Mouse (Mus musculus) liver, embryonic 15.5 days (tissue): ENCODE measurements around the gene Rapgef2. TPM values are rescaled to one million over a fixed set of nuclear protein-coding genes. Genes with fewer than 3 reads are reported as not detected.

Experiments
- ATAC-seq: fragments of 200-750 bp; cut with Nextera tagmentation; 2 replicates; pipeline ENCODE4 v1.8.0; 2017; ENCODE audit warnings: moderate number of reproducible peaks, mild to moderate bottlenecking, moderate library complexity; ENCODE audit not compliant: insufficient read depth
- H3K27ac ChIP-seq: fragments of 300-500 bp; sonication (generic); replicated peaks from 2 replicates; pipeline ENCODE4 v1.5.1; 2015; ENCODE audit warnings: mild to moderate bottlenecking, inconsistent platforms
- H3K27me3 ChIP-seq: fragments of 300-500 bp; sonication (generic); 2 replicates; pipeline ENCODE4 v1.6.1; 2015; ENCODE audit warnings: mild to moderate bottlenecking, inconsistent platforms
- H3K36me3 ChIP-seq: fragments of 300-500 bp; sonication (generic); replicated peaks from 2 replicates; pipeline ENCODE4 v1.6.1; 2015; ENCODE audit warnings: moderate library complexity, mild to moderate bottlenecking, inconsistent platforms
- H3K4me1 ChIP-seq: fragments of 300-500 bp; sonication (generic); replicated peaks from 2 replicates; pipeline ENCODE4 v1.6.1; 2015; ENCODE audit warnings: inconsistent platforms
- H3K4me2 ChIP-seq: fragments of 300-500 bp; sonication (generic); 2 replicates; pipeline ENCODE4 v1.6.1; 2015; ENCODE audit warnings: moderate library complexity, mild to moderate bottlenecking, inconsistent platforms
- H3K4me3 ChIP-seq: fragments of 300-500 bp; sonication (generic); replicated peaks from 2 replicates; pipeline ENCODE4 v1.5.1; 2015; ENCODE audit warnings: mild to moderate bottlenecking, inconsistent platforms
- H3K9ac ChIP-seq: fragments of 300-500 bp; sonication (generic); 2 replicates; pipeline ENCODE4 v1.6.1; 2015; ENCODE audit warnings: moderate library complexity, mild to moderate bottlenecking, inconsistent platforms
- H3K9me3 ChIP-seq: fragments of 300-500 bp; sonication (generic); replicated peaks from 2 replicates; pipeline ENCODE4 v1.6.1; 2016; ENCODE audit warnings: inconsistent platforms
- WGBS: fragments of 180-500 bp; shearing (Covaris S2); methylation state at CpG from one replicate; pipeline ENCODE4 v1.1.7; 2015; ENCODE audit warnings: mixed read lengths; ENCODE audit not compliant: insufficient replicate concordance; 5-methylcytosine and 5-hydroxymethylcytosine counted together
- polyA plus RNA-seq: library from polyadenylated mRNA; unstranded; fragments of >200 nt; fragmentation: Nextera tagmentation; extraction: Ambion mirVana; gene quantifications from 2 replicates; pipeline ENCODE4 v1.2.1, GENCODE M21; 2015

The Rapgef2 gene
- polyA plus RNA-seq, 1 experiment from 2014 or later = 1.0 TPM

- 26% methylated on average over 9 of the region's 9 CpGs for WGBS
- Histone ChIP-seq H3K4me1 (peaks cover 13% of the 10 kb centered on the region), H3K9me3 (no peaks in the 10 kb centered on the region), H3K9ac (no peak overlapping the region), H3K27me3 (0 out of 2 replicates have a peak, but pooled peaks cover 6% of the 10 kb centered on the region), H3K27ac (no peak overlapping the region), H3K36me3 (no peaks in the 10 kb centered on the region), H3K4me3 (no peak overlapping the region), H3K4me2 (no peak overlapping the region)
- no peak for ATAC-seq
These were observed 64.8 kb downstream of the Rapgef2 start for GRCm38 (mm10) chr3:79221296-79222191.

DNA sequence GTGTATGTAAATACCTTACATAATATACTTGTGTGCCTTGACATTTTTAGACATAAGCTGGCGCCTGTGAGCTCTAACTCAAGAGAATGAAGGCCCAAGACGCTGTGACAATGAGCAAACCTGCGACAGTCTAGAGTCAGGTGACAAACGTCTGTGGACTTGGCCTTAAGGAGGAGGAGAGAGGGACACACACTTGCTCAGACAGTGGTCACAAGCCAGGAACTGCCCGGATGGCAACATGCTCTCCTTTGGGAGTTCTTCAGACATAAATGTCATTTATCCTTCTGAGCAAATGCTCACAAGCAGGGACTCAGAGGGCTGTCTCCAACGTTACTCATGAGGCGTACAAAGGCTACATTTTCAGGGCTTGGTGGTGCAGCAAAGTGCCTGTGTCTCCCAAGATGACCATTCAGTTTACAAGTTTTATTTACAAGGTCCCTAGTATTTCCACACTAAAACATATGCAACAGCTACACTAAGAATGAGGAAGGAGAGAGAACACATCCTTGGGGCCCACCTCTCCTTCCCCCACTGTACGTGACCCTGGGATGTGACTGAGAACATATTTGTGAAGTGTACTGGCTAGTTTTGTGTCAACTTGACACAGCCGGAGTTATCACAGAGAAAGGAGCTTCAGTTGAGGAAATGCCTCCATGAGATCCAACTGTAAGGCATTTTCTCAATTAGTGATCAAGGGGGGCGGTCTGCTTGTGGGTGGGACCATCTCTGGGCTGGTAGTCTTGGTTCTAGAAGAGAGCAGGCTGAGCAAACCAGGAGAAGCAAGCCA, 67.0 kb downstream of the Rapgef2 start:
- 54% methylated on average over 10 of the region's 10 CpGs for WGBS
- no peak for ATAC-seq
- no peak overlapping the region for H3K9ac ChIP-seq
- no peaks in the 10 kb centered on the region for H3K9me3 ChIP-seq
- H3K4me3 ChIP-seq = no peak overlapping the region
- no peak overlapping the region; the same call in 1 of the 2 replicates for H3K27ac ChIP-seq
- H3K36me3 ChIP-seq = no peaks in the 10 kb centered on the region
- peaks cover 13% of the 10 kb centered on the region for H3K4me1 ChIP-seq
- H3K27me3 ChIP-seq = no peaks in the 10 kb centered on the region
- no peak overlapping the region for H3K4me2 ChIP-seq

DNA sequence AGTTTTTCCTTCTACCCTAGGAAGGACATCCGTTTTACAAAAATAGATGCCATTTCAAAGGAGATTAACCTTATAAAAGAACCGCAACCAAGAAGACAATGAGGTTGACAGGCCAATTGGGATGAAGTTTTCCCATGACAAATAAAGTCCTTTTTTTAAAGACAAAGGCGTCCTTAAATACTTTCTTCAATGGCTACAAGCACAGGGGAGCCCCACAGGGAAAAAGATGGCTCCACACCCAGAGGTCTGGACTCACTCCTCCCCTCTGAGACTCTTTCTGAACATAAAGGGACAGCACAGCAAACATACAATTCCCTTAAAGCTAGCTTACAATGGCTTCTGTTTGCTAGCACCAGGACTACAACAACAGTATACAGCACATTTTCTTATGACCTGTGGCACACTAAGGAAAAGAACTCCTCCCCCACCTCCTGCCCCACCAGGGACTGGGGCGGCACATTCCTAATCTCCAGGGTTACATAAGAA, 67.7 kb downstream of the Rapgef2 start:
- Histone ChIP-seq H3K27ac (no peak overlapping the region), H3K9me3 (no peaks in the 10 kb centered on the region)
- WGBS = 49% methylated on average over 4 of the region's 4 CpGs

GRCm38 (mm10) chr3:79210243-79210642, 76.1 kb downstream of the Rapgef2 start:
- WGBS = 31% methylated on average over 5 of the region's 5 CpGs
- H3K27ac ChIP-seq = no peak overlapping the region
- no peak for ATAC-seq
- H3K4me3 ChIP-seq = no peak overlapping the region
- no peaks in the 10 kb centered on the region for H3K27me3 ChIP-seq
- H3K4me2 ChIP-seq = no peak overlapping the region
- H3K9me3 ChIP-seq = no peaks in the 10 kb centered on the region
- H3K9ac ChIP-seq = no peak overlapping the region
- H3K4me1 ChIP-seq = no peaks in the 10 kb centered on the region
- H3K36me3 ChIP-seq = no peaks in the 10 kb centered on the region

More for the DNA sequence above, 67.7 kb downstream of the Rapgef2 start:
- Histone ChIP-seq H3K9ac (no peak overlapping the region), H3K4me2 (no peak overlapping the region), H3K4me1 (peaks cover 13% of the 10 kb centered on the region), H3K36me3 (no peaks in the 10 kb centered on the region), H3K27me3 (no peaks in the 10 kb centered on the region), H3K4me3 (no peak overlapping the region)
- ATAC-seq = no peak

- ATAC-seq = no peak
These were observed 79.1 kb downstream of the Rapgef2 start for GRCm38 (mm10) chr3:79207216-79207615.

DNA sequence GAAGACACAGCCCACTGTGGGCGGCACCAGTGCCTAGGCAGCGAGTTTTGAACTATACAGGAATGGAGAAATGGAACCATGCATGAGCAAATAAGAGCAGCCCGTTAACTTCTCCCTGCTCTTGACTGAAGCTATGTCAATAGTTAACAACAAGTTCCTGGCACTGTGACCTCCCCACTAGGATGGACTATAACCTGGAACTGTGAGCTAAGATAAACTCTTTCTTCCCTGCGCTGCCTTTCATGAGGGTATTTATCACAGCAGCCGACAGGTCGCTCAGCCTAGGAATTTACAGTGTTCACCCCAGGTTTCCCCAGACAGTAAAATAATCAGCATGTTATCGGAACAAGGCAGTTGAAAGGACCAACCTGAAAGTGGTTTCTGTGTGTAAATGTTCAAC, 79.8 kb downstream of the Rapgef2 start:
- ATAC-seq = no peak
- WGBS = 69% methylated on average over 7 of the region's 7 CpGs

More at GRCm38 (mm10) chr3:79207216-79207615, 79.1 kb downstream of the Rapgef2 start:
- Histone ChIP-seq H3K9me3 (no peaks in the 10 kb centered on the region), H3K36me3 (no peaks in the 10 kb centered on the region), H3K4me1 (peaks cover 11% of the 10 kb centered on the region; the same call in 1 of the 2 replicates), H3K27ac (no peak overlapping the region), H3K4me2 (no peak overlapping the region), H3K9ac (no peak overlapping the region), H3K4me3 (no peak overlapping the region), H3K27me3 (no peaks in the 10 kb centered on the region)
- WGBS = 65% methylated on average over 2 of the region's 2 CpGs

DNA sequence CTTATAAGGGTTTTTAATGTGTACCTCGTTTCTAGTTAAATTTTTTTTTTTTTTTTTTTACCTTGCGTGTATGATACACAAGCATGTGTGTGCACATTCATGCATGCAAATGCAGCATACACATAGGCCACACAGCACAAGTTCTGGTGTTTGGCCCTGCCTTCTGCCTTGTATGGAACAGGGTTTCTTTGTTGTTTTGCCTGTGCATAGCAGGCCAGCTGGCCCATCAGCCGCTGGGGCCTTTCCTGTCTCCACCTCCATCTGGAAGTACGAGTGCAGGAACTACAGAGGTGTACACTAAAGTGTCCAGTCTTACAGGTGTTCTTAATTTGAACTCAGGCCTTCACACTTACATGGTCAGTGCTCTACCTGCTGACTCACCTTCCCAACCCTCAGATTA, 80.3 kb downstream of the Rapgef2 start:
- no peak overlapping the region for H3K4me3 ChIP-seq
- no peaks in the 10 kb centered on the region for H3K9me3 ChIP-seq
- peaks cover 11% of the 10 kb centered on the region; the same call in 1 of the 2 replicates for H3K4me1 ChIP-seq
- no peaks in the 10 kb centered on the region for H3K27me3 ChIP-seq
- no peak overlapping the region for H3K27ac ChIP-seq
- no peak for ATAC-seq
- H3K36me3 ChIP-seq = no peaks in the 10 kb centered on the region
- 58% methylated on average over 4 of the region's 4 CpGs for WGBS
- no peak overlapping the region for H3K9ac ChIP-seq
- no peak overlapping the region for H3K4me2 ChIP-seq

More for the DNA sequence above, 79.8 kb downstream of the Rapgef2 start:
- no peak overlapping the region for H3K9ac ChIP-seq
- H3K9me3 ChIP-seq = no peaks in the 10 kb centered on the region
- no peaks in the 10 kb centered on the region for H3K36me3 ChIP-seq
- H3K27me3 ChIP-seq = no peaks in the 10 kb centered on the region
- H3K27ac ChIP-seq = no peak overlapping the region
- H3K4me2 ChIP-seq = no peak overlapping the region
- H3K4me3 ChIP-seq = no peak overlapping the region
- peaks cover 11% of the 10 kb centered on the region; the same call in 1 of the 2 replicates for H3K4me1 ChIP-seq

- H3K27me3 ChIP-seq = no peaks in the 10 kb centered on the region
- no peak overlapping the region for H3K9ac ChIP-seq
- WGBS = 43% methylated on average over 3 of the region's 3 CpGs
- ATAC-seq = no peak
- no peaks in the 10 kb centered on the region for H3K9me3 ChIP-seq
- no peak overlapping the region for H3K27ac ChIP-seq
- H3K4me2 ChIP-seq = no peak overlapping the region
- H3K4me3 ChIP-seq = no peak overlapping the region
- peaks cover 11% of the 10 kb centered on the region; the same call in 1 of the 2 replicates for H3K4me1 ChIP-seq
- H3K36me3 ChIP-seq = no peaks in the 10 kb centered on the region
These were observed 81.2 kb downstream of the Rapgef2 start for GRCm38 (mm10) chr3:79205112-79205511.

DNA sequence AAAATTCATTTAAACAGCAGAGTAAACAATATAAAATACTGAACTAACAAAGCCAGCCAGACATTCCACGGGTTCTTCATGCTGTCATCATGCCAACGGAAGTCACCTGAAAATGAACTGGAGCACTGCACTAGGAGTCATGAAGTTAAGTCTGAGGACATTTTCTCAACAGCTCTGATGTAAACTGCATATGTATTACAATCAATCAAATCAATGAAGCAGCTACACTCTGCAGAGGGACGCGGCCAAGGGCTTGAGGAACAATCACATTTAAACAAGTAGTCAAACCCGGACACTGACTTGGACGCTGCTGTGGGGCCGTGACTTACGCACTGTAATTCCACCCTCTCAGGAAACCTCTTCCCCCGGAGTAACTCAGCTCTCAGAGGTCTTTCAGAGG, 82.1 kb downstream of the Rapgef2 start:
- no peak overlapping the region for H3K4me3 ChIP-seq
- no peak for ATAC-seq
- WGBS = 77% methylated on average over 9 of the region's 9 CpGs

DNA sequence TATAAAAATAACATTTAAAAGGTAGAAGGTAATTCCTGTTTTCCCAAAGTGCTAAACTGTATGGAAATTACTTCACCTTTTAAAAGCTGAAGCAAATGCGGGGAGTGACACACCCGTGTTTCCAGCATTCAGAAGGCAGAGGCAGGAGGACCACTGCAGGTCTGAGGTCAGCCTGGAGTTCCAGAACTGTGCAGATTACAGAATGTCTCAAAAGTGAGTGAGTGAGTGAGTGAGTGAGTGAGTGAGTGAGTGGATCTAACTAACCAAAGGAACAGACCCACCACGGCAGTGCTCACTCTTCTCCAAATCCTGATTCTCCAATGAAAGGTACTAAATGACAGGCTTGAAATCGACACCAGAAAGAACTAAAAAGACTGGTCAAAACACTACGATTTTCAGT, 82.5 kb downstream of the Rapgef2 start:
- 61% methylated on average over 5 of the region's 5 CpGs for WGBS

More for the DNA sequence above, 82.1 kb downstream of the Rapgef2 start:
- Histone ChIP-seq H3K36me3 (no peaks in the 10 kb centered on the region), H3K9me3 (no peaks in the 10 kb centered on the region), H3K4me1 (peaks cover 11% of the 10 kb centered on the region; the same call in 1 of the 2 replicates), H3K4me2 (no peak overlapping the region), H3K27me3 (no peaks in the 10 kb centered on the region), H3K27ac (no peak overlapping the region), H3K9ac (no peak overlapping the region)

DNA sequence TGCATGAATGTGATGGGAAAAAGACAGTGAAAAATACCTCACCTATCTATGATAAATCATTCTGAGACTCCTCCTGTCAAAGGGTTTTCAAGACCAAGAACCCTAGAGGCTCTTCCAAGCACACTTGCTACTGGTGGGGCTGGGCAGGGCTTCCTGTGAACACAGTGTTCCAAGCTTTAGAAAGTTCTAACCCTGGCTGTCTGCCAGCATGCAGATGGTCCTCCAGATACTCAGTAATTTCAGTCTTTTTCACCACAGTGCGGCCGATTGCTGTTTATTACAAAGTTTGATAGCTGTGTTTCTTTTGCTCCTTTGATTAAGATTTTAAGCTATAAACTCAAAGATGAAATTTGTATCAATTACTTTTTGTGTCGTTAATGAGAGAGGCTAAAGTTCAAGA, 83.1 kb downstream of the Rapgef2 start:
- WGBS = 26% methylated on average over 3 of the region's 3 CpGs
- Histone ChIP-seq H3K9ac (no peak overlapping the region), H3K4me2 (no peak overlapping the region), H3K4me1 (peaks cover 11% of the 10 kb centered on the region; the same call in 1 of the 2 replicates), H3K4me3 (no peak overlapping the region), H3K27ac (no peak overlapping the region), H3K36me3 (no peaks in the 10 kb centered on the region), H3K27me3 (no peaks in the 10 kb centered on the region), H3K9me3 (no peaks in the 10 kb centered on the region)
- ATAC-seq = no peak

More for the DNA sequence above, 82.5 kb downstream of the Rapgef2 start:
- ATAC-seq = no peak
- peaks cover 11% of the 10 kb centered on the region; the same call in 1 of the 2 replicates for H3K4me1 ChIP-seq
- no peak overlapping the region for H3K4me3 ChIP-seq
- H3K36me3 ChIP-seq = no peaks in the 10 kb centered on the region
- H3K9me3 ChIP-seq = no peaks in the 10 kb centered on the region
- no peak overlapping the region for H3K4me2 ChIP-seq
- no peaks in the 10 kb centered on the region for H3K27me3 ChIP-seq
- H3K9ac ChIP-seq = no peak overlapping the region
- H3K27ac ChIP-seq = no peak overlapping the region
